Mouse (Mus musculus): ENCODE measurements around the gene Lypd6b.

The Lypd6b gene

DNA sequence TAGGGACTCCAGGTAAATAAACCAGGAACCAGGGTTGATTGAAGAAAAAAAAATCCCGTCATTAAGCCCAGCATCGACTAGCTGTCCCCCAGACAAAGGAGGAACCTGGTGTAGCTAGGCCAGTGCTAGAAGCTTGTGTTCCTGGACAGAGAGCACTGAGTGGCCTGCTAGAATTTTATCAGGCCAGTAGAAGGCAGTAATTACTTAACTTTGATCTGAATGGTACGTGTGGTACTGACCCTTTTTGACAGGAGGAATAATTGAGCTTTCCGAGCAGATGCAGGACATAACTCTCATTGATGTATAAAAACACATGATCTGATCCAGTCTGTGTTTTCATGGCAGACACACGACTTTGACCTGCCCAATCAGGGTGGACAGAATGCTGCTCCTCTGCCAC is 154.6 kb downstream of the Lypd6b start:
- peak; percentile 23 for DNase-seq (ENCODE audit: low spot score)

GRCm38 (mm10) chr2:49951681-49952080 is 164.2 kb downstream of the Lypd6b start:
- no peak for DNase-seq (ENCODE audit: low spot score)

DNA sequence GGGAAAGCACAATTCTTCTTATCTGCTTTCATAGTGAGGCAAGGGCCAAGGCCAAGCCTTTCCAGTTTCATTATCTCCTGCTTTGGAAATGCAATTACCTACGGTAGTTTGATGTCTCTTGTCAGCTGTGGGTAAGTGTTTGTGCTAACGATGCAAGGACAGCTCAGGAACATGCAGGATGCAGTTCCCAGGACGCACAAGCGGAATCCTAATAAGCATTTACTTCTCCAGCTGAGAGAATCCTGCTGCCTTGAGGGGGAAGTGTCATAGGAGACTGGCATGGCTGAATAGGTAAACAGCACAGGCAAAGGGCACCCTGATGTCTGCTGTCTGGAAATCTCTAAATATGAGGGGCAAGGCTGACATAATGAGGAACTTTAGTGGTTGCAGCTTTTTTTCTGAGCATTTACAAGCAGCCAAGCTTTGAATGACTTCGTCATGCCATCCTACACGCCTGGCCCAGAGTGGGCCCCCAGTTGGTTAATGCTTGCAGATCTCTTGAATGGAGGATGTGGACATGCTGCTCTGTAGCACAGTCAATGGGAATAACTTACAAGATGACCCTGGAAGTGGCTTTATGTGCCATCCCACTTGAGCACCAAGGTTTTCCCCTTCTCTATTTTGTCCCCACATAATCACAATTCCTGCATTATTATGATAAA is 165.3 kb downstream of the Lypd6b start:
- peak; percentile 30 for DNase-seq (ENCODE audit: low spot score)

DNA sequence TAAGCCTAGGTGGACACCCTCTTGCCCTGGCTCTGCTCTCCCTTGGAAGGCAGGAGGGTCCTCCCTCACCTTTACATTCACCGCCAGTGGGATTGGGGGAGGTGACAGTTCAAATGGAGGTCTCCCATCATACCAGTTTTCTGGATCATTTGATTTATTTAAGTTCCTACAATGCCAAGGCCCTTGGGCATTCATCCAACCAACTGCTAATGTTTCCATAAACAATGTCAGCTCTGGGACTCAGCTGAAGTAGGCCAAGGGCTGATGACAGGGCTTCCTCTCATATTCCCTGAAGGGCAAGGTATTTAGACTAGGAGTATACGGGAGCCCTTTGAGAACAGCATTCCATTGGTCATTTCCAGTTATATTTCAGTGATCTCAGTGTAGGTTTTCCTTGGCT is 170.0 kb downstream of the Lypd6b start:
- peak; percentile 6 for DNase-seq (ENCODE audit: low spot score)

DNA sequence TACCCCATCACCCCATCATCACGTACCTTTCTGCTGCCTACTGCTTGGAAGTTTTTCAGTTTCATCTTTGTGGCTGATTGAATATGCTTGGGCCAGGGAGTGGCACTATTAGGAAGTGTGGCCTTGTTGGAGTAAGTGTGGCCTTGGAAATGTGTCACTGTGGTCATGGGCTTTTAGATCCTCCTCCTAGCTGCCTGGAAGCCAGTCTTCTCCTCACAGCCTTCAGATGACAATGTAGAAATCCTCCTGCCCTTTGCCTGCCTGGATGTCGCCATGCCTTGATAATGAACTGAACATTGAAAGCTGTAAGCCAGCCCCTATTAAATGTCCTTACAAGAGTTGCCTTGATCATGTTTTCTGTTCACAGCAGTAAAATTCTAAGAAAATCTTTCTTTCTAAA is 174.5 kb downstream of the Lypd6b start:
- no peak for DNase-seq (ENCODE audit: low spot score)

DNA sequence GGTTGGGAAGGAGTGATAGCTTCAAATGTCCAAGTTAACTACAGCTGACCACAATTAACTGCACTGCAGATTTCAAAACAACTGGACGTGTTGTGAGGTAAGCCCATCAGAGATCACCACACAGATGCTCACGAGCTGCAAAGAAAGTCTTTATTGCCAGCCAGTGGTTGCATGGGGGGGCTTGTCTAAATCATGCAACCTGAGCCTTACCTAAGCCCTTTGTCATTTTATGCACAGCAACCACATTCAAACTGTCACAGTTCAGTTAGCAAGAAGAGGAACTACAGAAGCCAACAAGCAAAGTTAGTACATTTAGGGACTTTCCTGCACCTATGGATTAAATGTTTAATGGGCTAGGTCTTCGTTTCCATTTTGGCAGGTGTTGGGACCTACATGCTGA is 177.4 kb downstream of the Lypd6b start:
- DNase-seq (ENCODE audit: low spot score) = no peak

DNA sequence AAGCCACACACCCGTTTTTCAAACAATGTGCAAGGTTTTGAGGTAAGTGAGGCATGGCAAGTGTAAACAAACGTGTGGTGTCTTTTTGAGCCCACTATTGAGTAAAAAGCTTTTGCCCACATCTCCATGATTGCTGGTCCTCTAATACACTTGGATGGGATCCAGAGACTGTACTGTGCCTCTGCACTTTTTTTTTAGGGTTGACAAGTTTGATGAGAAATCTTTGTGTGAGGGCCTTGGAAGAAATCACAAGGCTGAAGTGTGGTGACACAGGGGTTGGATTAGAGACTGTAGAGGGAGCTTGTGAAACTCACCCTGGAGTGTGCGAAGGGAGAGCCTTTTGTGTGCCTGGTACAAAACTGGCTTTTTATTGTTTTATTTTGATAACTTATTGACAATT is 180.3 kb downstream of the Lypd6b start:
- no peak for DNase-seq (ENCODE audit: low spot score)

DNA sequence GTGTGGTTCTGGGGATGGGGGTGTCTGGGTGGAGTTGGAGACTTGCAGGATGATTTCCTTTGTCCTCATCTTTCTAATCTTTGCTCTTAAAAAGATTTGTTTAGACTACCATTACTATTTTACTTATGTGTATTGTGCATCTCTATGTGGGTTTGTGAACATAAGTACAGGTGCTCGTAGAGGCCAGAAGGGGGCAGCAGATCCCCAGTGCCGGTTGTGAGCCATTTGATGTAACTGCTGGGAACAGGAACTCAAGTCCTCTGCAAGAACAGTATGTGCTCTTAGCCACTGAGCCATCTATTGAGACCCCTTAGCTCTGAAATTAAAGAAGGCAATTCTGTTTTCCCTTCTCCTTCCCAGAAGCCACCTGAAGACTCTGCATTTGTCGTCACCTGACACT is 183.5 kb downstream of the Lypd6b start:
- no peak for DNase-seq (ENCODE audit: low spot score)

DNA sequence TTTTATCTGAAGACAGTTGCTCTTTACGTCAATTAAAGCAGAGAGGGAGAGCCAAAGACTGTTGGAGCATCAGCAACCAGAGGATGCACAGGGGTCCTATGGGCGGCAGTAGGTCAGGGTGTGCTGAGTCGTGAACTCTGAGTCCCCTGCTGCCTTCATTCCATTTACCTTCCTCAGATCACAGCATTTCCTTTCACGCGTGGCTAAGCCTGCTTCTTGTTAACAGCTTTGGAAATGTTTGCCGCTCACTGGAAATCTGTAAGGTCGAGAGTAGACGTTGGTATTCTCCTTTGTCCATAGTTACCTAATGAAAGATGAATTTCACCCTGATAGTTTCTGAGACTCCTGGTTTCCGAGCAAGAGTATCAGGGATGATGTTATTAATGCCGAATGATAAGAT is 191.1 kb downstream of the Lypd6b start:
- DNase-seq (ENCODE audit: low spot score) = peak; percentile 52

DNA sequence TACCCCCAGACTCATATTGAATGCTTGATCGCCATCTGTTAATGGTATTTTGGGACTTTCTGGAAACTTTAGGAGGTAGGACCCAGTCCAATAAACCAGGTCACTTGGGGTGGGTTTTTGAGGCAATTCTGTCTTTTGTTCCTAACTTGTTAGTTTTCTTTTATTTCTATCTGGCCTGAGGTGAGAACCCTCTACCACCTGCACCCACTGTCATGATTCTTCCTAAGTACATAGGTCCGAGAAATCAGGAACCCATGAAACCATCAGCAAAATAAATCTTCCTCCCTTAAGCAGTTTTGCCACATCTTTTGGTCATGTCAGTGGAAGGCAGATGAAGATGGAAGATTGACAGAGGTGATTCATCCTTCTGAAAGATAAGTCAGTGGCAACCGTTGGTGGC is 192.5 kb downstream of the Lypd6b start:
- DNase-seq (ENCODE audit: low spot score) = no peak

GRCm38 (mm10) chr2:49983021-49983420 is 195.5 kb downstream of the Lypd6b start:
- DNase-seq (ENCODE audit: low spot score) = no peak

DNA sequence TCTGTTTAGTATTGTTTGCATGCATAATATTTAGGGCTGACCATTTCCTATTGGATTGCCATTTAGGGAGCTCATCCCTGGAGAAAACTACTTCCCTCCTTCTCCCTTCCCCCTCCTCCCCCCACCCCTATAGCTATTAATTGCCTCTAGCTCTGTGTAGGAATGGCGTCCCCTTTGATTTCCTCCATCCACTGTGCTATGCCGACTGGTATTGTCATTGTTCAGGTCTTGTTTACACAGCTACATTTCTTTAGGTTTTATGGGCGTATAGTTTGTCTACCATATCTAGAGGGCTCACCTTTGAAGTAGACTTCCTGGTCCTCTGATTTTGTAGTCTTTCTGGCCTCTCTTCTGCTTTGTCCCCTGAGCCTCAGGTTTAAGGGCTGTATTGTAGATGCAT is 197.3 kb downstream of the Lypd6b start:
- DNase-seq (ENCODE audit: low spot score) = no peak

DNA sequence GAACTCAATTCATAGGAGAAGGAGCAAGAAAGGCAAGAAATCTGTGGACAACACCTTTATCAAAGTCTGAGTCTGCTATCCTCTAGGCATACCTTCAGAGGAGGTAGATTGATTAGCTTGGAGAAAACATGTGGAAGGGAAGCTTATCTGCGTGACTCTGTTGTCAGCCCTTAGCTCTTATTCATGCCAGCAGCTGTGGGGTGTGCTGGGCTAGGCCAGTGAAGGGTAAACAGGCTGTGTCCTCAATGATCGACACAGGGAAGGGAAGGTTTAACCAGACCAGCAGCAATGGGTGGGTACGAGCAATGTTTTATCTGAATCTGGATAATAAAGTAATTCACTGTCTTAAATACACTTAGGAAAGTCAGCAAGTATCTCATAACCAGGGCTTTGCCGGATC is 208.4 kb downstream of the Lypd6b start:
- DNase-seq (ENCODE audit: low spot score) = no peak

DNA sequence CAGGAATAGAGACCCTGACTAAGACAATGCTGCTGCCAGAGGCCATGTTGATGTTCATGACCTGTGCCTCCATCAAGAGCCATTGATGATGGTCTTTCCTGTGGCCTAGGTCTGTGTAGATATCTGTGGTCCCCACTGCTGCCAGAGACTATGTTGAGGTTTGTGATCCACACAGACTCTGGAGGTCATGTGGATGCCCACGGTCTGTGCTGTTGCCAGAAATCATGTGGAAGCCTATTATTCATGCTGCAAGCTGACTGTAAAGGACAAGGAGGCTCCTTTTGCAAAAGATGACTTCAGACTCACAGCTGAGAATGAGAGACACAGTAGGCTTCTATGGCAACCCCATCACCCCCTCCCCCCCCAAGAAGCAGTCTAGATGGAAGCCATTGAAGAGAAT is 209.7 kb downstream of the Lypd6b start:
- DNase-seq (ENCODE audit: low spot score) = no peak
